Mouse (Mus musculus) intestine, embryonic 16.5 days (tissue): ENCODE data around the gene Efhd1. TPM values are rescaled to one million over a fixed set of nuclear protein-coding genes. Genes with fewer than 3 reads are reported as not detected.

Source experiments
- ATAC-seq: fragments of 200-750 bp; cut with Nextera tagmentation; 2 replicates; pipeline ENCODE4 v1.8.0; 2017; ENCODE audit warnings: moderate TSS enrichment, moderate library complexity
- H3K27ac ChIP-seq: fragments of 300-500 bp; sonication (generic); 2 replicates; pipeline ENCODE4 v1.5.1; 2014; ENCODE audit warnings: mild to moderate bottlenecking, low read length
- H3K27me3 ChIP-seq: fragments of 300-500 bp; sonication (generic); replicated peaks from 2 replicates; pipeline ENCODE4 v1.6.1; 2014; ENCODE audit warnings: low read length, control low read depth, mixed read lengths; ENCODE audit not compliant: control insufficient read depth, insufficient read depth
- H3K36me3 ChIP-seq: fragments of 300-500 bp; sonication (generic); 2 replicates; pipeline ENCODE4 v1.6.1; 2014; ENCODE audit warnings: low read length, control low read depth; ENCODE audit not compliant: control insufficient read depth, insufficient read depth
- H3K4me1 ChIP-seq: fragments of 300-500 bp; sonication (generic); 2 replicates; pipeline ENCODE4 v1.6.1; 2014; ENCODE audit warnings: low read length, control low read depth, mixed read lengths; ENCODE audit not compliant: control insufficient read depth, insufficient read depth
- H3K4me2 ChIP-seq: fragments of 300-500 bp; sonication (generic); 2 replicates; pipeline ENCODE4 v1.6.1; 2014; ENCODE audit warnings: low read depth, low read length, control low read depth
- H3K4me3 ChIP-seq: fragments of 300-500 bp; sonication (generic); 2 replicates; pipeline ENCODE4 v1.5.1; 2014; ENCODE audit warnings: mild to moderate bottlenecking, low read length
- H3K9ac ChIP-seq: fragments of 300-500 bp; sonication (generic); 2 replicates; pipeline ENCODE4 v1.6.1; 2014; ENCODE audit warnings: low read depth, low read length
- H3K9me3 ChIP-seq: fragments of 300-500 bp; sonication (generic); 2 replicates; pipeline ENCODE4 v1.6.1; 2016; ENCODE audit warnings: low read length, control low read depth; ENCODE audit not compliant: control insufficient read depth
- WGBS: fragments of 180-500 bp; shearing (Covaris S2); extraction: QIAGEN DNeasy Blood & Tissue Kit; methylation state at CpG from one replicate; pipeline ENCODE4 v1.1.7; 2014; 5-methylcytosine and 5-hydroxymethylcytosine counted together
- polyA plus RNA-seq: library from polyadenylated mRNA; unstranded; fragments of >200 nt; fragmentation: Nextera tagmentation; extraction: Ambion mirVana; gene quantifications from 2 replicates; pipeline ENCODE4 v1.2.1, GENCODE M21; 2015

The Efhd1 gene
- polyA plus RNA-seq, 1 experiment from 2014 or later = 1.2 TPM

DNA sequence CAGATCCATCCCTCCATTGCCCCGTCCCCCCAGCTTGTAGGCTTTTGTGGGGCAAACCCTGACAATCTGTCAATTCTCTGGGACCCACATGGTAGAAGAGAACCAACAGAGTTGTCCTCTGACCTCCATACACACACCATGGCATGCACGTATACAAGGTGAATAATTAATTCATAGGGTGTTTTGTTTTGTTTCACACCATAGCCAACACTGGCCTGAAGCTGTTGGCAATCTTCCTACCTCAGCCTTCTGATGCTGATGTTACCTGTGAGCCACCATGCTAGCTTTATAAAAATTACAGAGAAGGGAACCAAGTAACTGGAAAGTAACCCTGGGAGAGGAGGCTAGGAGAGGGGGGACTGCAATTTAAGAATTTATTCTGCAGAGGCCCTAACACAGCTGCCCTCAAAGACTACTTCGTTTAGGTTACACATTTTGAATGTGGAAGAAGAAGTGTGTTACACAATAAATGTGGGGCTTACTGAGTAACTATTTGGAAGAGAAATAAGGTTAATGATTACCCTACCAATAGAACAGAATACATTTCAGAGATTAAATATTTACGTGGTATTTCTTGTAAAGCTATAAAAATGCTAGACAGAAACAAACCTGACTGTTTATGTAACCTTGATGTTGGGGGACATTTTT is 30.0 kb downstream of the Efhd1 start:
- Histone ChIP-seq H3K27me3 (no peaks in the 10 kb centered on the region), H3K27ac (no peak overlapping the region), H3K4me1 (0 out of 2 replicates have a peak, but pooled peaks cover 7% of the 10 kb centered on the region), H3K4me2 (no peak overlapping the region), H3K36me3 (no peaks in the 10 kb centered on the region), H3K4me3 (no peak overlapping the region), H3K9ac (no peak overlapping the region), H3K9me3 (no peaks in the 10 kb centered on the region)
- ATAC-seq = peak; percentile 66
- WGBS = 60% methylated on average over 4 of the region's 4 CpGs

DNA sequence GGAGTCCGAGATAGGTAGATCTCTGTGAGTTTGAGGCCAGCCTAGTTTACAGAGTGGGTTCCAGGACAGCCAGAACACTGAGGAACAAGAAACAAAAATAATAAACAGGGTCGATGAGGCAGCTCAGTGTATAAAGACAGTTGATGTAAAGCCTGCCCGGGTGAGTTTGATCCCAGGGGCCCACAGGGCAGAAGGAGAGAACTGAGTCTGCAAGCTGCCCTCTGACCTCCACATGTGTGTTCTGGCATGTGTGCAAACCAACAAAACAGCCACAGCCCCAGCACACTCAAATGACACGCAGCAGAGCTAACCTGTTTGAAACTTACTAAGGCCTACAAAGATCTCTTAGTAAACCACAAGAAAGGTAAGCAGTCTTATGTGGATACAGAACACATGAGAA is 30.8 kb downstream of the Efhd1 start:
- no peak overlapping the region for H3K9ac ChIP-seq
- H3K27me3 ChIP-seq = no peaks in the 10 kb centered on the region
- H3K4me3 ChIP-seq = no peak overlapping the region
- no peak overlapping the region; the same call in 1 of the 2 replicates for H3K27ac ChIP-seq
- 0 out of 2 replicates have a peak, but pooled peaks cover 7% of the 10 kb centered on the region for H3K4me1 ChIP-seq
- no peaks in the 10 kb centered on the region for H3K36me3 ChIP-seq
- no peaks in the 10 kb centered on the region for H3K9me3 ChIP-seq
- no peak for ATAC-seq
- 46% methylated on average over 4 of the region's 4 CpGs for WGBS
- H3K4me2 ChIP-seq = no peak overlapping the region

DNA sequence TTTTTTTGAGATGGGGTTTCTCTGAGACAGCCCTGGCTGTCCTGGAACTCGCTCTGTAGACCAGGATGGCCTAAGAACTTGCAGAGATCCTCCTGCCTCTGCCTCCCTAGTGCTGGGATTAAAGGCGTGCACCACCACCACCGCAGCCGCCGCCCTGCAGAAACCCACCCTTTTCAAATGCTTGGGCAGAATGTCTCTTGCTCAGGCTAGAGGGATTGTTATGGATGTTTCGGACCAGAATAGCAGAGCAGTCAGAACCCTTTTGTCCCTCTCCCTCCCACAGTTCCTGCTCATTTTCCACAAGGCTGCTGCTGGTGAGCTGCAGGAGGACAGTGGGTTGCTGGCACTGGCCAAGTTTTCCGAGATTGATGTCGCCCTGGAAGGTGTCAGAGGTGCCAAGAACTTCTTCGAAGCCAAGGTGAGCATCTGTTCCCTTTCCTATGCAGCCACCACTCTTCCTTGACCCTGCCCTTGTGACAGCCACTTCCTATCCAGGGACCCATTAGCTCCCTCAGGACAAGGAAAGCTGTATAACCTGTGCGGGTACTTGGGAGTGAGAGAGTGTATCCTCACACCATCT is 33.3 kb downstream of the Efhd1 start:
- Histone ChIP-seq H3K9me3 (no peaks in the 10 kb centered on the region), H3K4me3 (no peak overlapping the region), H3K27me3 (no peaks in the 10 kb centered on the region), H3K4me2 (no peak overlapping the region), H3K27ac (no peak overlapping the region), H3K36me3 (no peaks in the 10 kb centered on the region), H3K4me1 (0 out of 2 replicates have a peak, but pooled peaks cover 7% of the 10 kb centered on the region), H3K9ac (no peak overlapping the region)
- 88% methylated on average over 10 of the region's 10 CpGs for WGBS
- no peak for ATAC-seq

DNA sequence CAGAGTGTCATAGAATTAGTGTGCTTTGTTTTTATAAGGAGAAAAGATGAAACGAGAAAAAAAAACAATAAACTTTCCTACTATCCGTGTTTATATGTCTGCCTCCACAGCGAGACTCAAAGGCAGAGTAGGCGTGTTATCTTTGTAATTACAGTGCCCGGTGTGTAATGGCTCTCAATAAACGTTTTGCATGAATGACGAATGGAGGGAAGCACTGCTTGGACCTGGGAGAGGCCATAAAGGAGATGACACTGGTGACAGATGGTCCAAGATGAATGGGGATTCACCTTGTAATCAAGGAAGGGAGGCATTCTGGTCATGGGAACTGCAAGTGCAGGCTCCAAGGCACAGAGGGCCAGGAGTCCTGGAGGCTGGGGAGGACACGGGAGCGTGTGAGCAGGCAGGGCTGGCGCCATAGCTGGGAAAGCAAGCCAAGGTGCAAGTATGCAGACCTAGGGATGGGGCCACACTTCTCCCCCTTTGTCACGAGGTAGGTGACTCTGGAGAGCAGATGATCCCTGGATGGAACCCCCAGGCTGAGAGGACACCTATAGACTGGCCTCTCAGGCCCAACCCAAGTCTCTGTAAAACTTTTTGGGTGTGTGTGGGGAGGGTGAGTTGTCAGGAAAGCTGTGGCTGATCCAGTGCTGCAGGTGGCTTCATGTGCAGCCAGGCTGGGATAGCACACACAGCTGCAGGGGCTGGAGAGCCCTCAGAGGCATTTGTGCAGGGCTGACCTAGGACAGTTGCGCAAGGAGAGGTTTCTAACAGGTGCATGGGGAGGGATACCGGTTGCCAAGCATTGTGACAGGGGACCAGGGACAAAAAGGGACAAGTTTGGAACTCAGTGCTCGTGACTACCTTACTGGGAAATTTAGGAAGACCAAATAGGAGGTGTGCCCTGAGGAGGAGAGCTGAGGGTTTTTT is 36.5 kb downstream of the Efhd1 start:
- Histone ChIP-seq H3K27ac (no peak overlapping the region), H3K27me3 (no peaks in the 10 kb centered on the region), H3K9me3 (no peaks in the 10 kb centered on the region), H3K4me3 (no peak overlapping the region), H3K9ac (no peak overlapping the region), H3K4me1 (no peaks in the 10 kb centered on the region), H3K36me3 (no peaks in the 10 kb centered on the region), H3K4me2 (no peak overlapping the region)
- 50% methylated on average over 14 of the region's 14 CpGs for WGBS
- peak; percentile 61 for ATAC-seq

DNA sequence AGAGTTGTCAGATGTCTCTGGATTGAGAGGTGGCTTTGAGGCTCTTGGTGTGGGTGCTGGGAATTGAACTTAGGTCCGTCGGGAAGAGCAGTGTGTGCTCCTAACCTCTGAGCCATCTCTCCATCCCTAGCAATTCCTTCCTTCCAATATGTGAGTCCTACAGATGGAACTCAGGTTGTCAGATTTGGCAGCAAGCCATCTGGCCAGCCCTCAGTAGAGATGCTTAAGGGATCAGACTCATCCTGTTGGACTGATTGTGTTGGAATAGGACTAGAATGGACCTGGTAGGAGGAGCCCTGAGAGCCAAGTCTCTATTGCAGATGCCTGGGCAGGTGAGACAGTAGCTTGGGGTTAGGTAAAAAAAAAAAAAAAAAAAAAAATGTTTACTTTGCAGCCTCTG is 37.8 kb downstream of the Efhd1 start:
- no peak for ATAC-seq
- Histone ChIP-seq H3K4me1 (no peaks in the 10 kb centered on the region), H3K27me3 (no peaks in the 10 kb centered on the region), H3K9ac (no peak overlapping the region), H3K4me3 (no peak overlapping the region), H3K9me3 (no peaks in the 10 kb centered on the region), H3K36me3 (no peaks in the 10 kb centered on the region), H3K27ac (no peak overlapping the region), H3K4me2 (no peak overlapping the region)
- WGBS = 87% methylated on average over 2 of the region's 2 CpGs

DNA sequence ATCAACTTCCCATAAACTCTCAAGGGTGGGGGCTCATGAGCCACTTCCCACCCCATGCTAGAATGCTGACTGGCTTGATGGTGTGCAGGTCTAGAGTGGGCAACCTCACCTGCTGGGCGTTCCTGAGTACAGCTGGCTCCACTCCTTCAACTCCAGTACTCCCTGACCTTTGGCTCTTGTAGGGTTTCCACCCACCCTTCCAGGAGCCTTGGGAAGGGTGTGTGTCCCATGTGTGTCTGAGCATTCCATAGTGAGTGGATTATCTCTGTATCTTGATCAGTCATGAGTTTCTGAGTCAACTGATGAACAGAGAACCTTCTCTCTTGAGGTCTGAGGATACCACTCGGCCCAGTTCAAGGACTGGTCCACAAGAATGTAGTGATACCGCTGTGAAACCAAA is 44.8 kb downstream of the Efhd1 start:
- H3K4me3 ChIP-seq = no peak overlapping the region
- whole genome bisulfite sequencing = 72% methylated on average over 3 of the region's 3 CpGs
- no peaks in the 10 kb centered on the region for H3K36me3 ChIP-seq
- no peaks in the 10 kb centered on the region for H3K27me3 ChIP-seq
- H3K4me2 ChIP-seq = no peak overlapping the region
- H3K4me1 ChIP-seq = no peaks in the 10 kb centered on the region
- ATAC-seq = peak; percentile 91
- no peak overlapping the region for H3K27ac ChIP-seq
- H3K9ac ChIP-seq = no peak overlapping the region
- no peaks in the 10 kb centered on the region for H3K9me3 ChIP-seq

DNA sequence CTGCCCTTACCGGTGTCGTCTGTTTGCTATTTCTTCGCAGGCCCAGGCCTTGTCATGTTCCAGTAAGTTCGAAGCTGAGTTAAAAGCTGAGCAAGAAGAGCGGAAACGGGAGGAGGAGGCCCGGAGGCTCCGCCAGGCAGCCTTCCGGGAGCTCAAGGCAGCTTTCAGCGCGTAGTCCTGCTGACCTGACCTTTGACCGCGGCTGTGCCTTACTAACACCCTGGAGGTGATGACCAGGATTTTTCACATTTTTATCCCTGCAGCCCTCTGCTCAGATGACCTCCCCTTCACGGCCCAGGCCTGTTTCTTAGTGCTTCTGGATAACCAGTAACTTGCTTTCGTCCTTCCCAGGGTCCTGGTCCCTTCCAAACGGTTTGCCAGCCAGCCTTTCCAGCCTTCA is 45.5 kb downstream of the Efhd1 start:
- no peak for ATAC-seq
- no peak overlapping the region for H3K4me3 ChIP-seq
- H3K27me3 ChIP-seq = no peaks in the 10 kb centered on the region
- no peak overlapping the region for H3K9ac ChIP-seq
- H3K4me2 ChIP-seq = no peak overlapping the region
- no peak overlapping the region for H3K27ac ChIP-seq
- H3K9me3 ChIP-seq = no peaks in the 10 kb centered on the region
- H3K4me1 ChIP-seq = no peaks in the 10 kb centered on the region
- 78% methylated on average over 16 of the region's 16 CpGs for WGBS
- no peaks in the 10 kb centered on the region for H3K36me3 ChIP-seq

DNA sequence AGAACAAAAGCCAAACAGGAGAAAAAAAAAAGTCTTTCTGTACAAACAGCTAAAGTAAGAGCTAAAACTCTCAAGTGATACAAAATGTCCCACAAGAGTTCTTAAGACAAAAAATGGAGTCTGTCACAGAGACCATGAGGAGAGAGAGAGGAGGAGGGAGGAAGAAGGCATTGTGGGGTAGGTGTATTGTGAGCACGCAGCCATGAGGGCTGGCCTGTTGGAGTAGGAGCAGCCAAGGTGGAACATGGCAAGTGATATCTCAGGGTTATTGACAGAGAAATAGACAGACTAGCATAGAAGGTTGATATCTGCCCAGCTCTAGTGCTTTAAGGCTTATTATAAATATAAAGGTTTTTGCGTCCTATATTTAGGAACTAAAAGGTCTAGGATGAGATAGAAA is 48.5 kb downstream of the Efhd1 start:
- ATAC-seq = no peak
- H3K4me1 ChIP-seq = no peaks in the 10 kb centered on the region
- H3K27ac ChIP-seq = no peak overlapping the region
- H3K4me3 ChIP-seq = no peak overlapping the region
- no peaks in the 10 kb centered on the region for H3K36me3 ChIP-seq
- H3K9me3 ChIP-seq = no peaks in the 10 kb centered on the region
- no peak overlapping the region for H3K9ac ChIP-seq
- H3K27me3 ChIP-seq = no peaks in the 10 kb centered on the region
- H3K4me2 ChIP-seq = no peak overlapping the region
- WGBS = 89% methylated on average over 2 of the region's 2 CpGs

DNA sequence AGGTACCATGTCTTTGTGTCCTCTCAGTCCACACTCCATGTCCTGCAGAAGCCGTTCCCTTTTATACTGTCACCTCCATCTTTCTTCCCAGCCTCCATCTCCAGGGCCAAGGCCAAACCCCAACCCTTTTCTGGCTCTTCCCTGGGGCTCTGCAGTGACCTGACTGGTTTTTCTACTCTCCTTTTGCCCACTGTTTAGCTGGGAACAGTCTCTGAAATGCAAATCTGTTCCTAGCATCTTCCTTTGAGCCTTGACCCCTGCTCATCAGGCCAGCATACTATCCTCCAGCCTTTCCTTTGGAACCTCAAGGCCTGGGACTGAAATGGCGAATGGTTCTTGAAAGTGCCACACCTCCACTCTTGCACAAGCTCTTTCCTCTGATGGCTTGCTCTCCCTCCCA is 49.0 kb downstream of the Efhd1 start:
- H3K27ac ChIP-seq = no peak overlapping the region
- no peak overlapping the region for H3K4me3 ChIP-seq
- no peaks in the 10 kb centered on the region for H3K9me3 ChIP-seq
- H3K4me1 ChIP-seq = no peaks in the 10 kb centered on the region
- WGBS = 82% methylated on average over 2 of the region's 2 CpGs
- no peaks in the 10 kb centered on the region for H3K36me3 ChIP-seq
- H3K27me3 ChIP-seq = no peaks in the 10 kb centered on the region
- H3K4me2 ChIP-seq = no peak overlapping the region
- ATAC-seq = no peak
- no peak overlapping the region for H3K9ac ChIP-seq
